In the genomic region with DNA sequence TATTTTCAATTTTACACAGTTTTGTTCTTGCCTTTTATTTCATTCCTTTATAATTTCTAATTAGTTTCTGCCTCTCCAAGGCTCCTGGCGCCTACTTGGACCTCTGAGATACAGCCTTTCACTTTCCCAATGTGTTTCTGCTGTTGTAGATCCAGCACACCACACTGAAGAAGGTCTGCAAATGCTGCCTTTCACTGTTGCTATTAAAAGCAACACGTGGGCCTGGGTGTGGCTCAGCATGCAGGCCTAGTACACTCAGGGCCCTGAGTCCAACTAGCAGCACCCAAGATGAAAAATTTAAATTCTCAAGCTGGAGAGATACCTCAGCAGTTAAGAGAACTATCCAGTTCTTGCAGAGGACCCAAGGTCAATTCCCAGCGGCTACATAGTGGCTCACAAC, we compare ENCODE assay signal across 30 mouse cellular contexts. TPM values are rescaled to one million over a fixed set of nuclear protein-coding genes. Genes with fewer than 3 reads are reported as not detected.
"Had no signal": no experiment of that assay in that cellular context is flagged by ENCODE, and none has a peak within 500 bp of the region (broad histone marks: within the 10 kb centered on the region; RNA-seq: fewer than 3 reads in every experiment).

No protein-coding gene starts in this region.

- H3K4me3 ChIP-seq: left cerebral cortex, adult 2 months; midbrain, embryonic 12.5 days; midbrain, embryonic 15.5 days; neural tube, embryonic 13.5 days had no signal

- H3K4me2 ChIP-seq: lung, embryonic 14.5 days; midbrain, embryonic 12.5 days; midbrain, embryonic 15.5 days; neural tube, embryonic 13.5 days had no signal

- H3K9me3 ChIP-seq: midbrain, embryonic 12.5 days; midbrain, embryonic 15.5 days; neural tube, embryonic 13.5 days had no signal

- DNase-seq: kidney, postnatal 25 days; layer of hippocampus, postnatal 36 days; liver, postnatal 0 days; lung, embryonic 14.5 days; right cerebral cortex, postnatal 25 days; thymus, adult 18-20 months; thymus, postnatal 36 days had no signal

- H3K27ac ChIP-seq: kidney, postnatal 0 days; left cerebral cortex, adult 2 months; liver, embryonic 14.5 days; macrophage; midbrain, embryonic 12.5 days; midbrain, embryonic 15.5 days; neural tube, embryonic 13.5 days had no signal

- H3K4me1 ChIP-seq: midbrain, embryonic 12.5 days; midbrain, embryonic 15.5 days; neural tube, embryonic 13.5 days had no signal

- H3K27me3 ChIP-seq: midbrain, embryonic 12.5 days; midbrain, embryonic 15.5 days; neural tube, embryonic 13.5 days had no signal

- ATAC-seq: liver, postnatal 0 days; lung, postnatal 0 days; midbrain, embryonic 15.5 days had no signal

- H3K9ac ChIP-seq: liver, embryonic 14.5 days; liver, postnatal 0 days; lung, embryonic 14.5 days; midbrain, embryonic 12.5 days; midbrain, embryonic 15.5 days; neural tube, embryonic 13.5 days had no signal

RNA-seq across cellular contexts. Expression of gene Gm11027, which starts 38.5 kb away (rescaled TPM):
- total RNA-seq: layer of hippocampus, adult 8-10 months; layer of hippocampus, postnatal 10 days; layer of hippocampus, postnatal 36 days; left cerebral cortex, adult 2 months; left cerebral cortex, postnatal 10 days; left cerebral cortex, postnatal 36 days; liver, adult 2 months; megakaryocyte, adult 5-6 weeks; neutrophil, adult 5-6 weeks had no signal
- polyA plus RNA-seq: kidney, embryonic 14.5 days; kidney, postnatal 0 days; limb, embryonic 11.5 days; limb, embryonic 14.5 days; liver, adult 2 months; liver, embryonic 14.5 days; liver, postnatal 0 days; lung, embryonic 14.5 days; lung, postnatal 0 days; macrophage; midbrain, embryonic 12.5 days; midbrain, embryonic 15.5 days; neural tube, embryonic 13.5 days; small intestine, adult 2 months; spleen, adult 2 months; stomach, embryonic 16.5 days; testis, adult 2 months; urinary bladder, adult 2 months had no signal
